Mouse (Mus musculus) ES-E14 (cell line): ENCODE measurements around the gene Cyp26b1. TPM values are rescaled to one million over a fixed set of nuclear protein-coding genes. Genes with fewer than 3 reads are reported as not detected.

ENCODE experiments used
- DNase-seq: peaks from one replicate; pipeline ENCODE4 v3.0.0-alpha.2; 2013; ENCODE audit warnings: low read depth, low spot score
- H3K27ac ChIP-seq: 2 replicates; pipeline ENCODE4 v1.5.1; 2012; ENCODE audit warnings: low read depth, mild to moderate bottlenecking, low read length, moderate library complexity, mixed read lengths; ENCODE audit not compliant: poor library complexity, insufficient read depth, severe bottlenecking
- H3K36me3 ChIP-seq: 2 replicates; pipeline ENCODE4 v1.6.1; 2012; ENCODE audit warnings: mild to moderate bottlenecking, low read length, moderate library complexity, mixed read lengths; ENCODE audit not compliant: control insufficient read depth, poor library complexity, insufficient read depth, severe bottlenecking
- H3K4me1 ChIP-seq, 2 experiments: fragments of 150-350 bp in 1 of 2; sonication (generic) in 1 of 2; 2 replicates each; pipeline ENCODE4 v1.6.1; 2012; ENCODE audit warnings: low read length in 2 of 2, mild to moderate bottlenecking in 1 of 2, mixed read lengths in 1 of 2; ENCODE audit not compliant: control insufficient read depth in 2 of 2, insufficient read depth in 2 of 2, poor library complexity in 1 of 2
- H3K4me3 ChIP-seq, 2 experiments: fragments of 150-350 bp in 1 of 2; sonication (generic) in 1 of 2; 2 replicates each; pipeline ENCODE4 v1.5.1; 2012; ENCODE audit warnings: low read length in 2 of 2, low read depth in 1 of 2, mild to moderate bottlenecking in 1 of 2, mixed read lengths in 1 of 2; ENCODE audit not compliant: insufficient read depth in 1 of 2, poor library complexity in 1 of 2, severe bottlenecking in 1 of 2
- H3K9ac ChIP-seq: 2 replicates; pipeline ENCODE4 v1.6.1; 2012; ENCODE audit warnings: low read depth, mild to moderate bottlenecking, low read length, mixed read lengths; ENCODE audit not compliant: poor library complexity, insufficient read depth, severe bottlenecking
- H3K9me3 ChIP-seq: fragments of 150-350 bp; sonication (generic); 2 replicates; pipeline ENCODE4 v1.6.1; 2012; ENCODE audit warnings: low read depth, mild to moderate bottlenecking, low read length; ENCODE audit not compliant: control insufficient read depth, insufficient read depth
- CHD2 ChIP-seq: IDR thresholded peaks from 2 replicates; pipeline ENCODE4 v1.6.1; 2014; ENCODE audit warnings: mild to moderate bottlenecking, low read depth, low read length, inconsistent platforms
- HCFC1 ChIP-seq: IDR thresholded peaks from 2 replicates; pipeline ENCODE4 v1.6.1; 2012; ENCODE audit warnings: low read length, inconsistent platforms, borderline replicate concordance; ENCODE audit not compliant: insufficient read depth
- MAFK ChIP-seq: IDR thresholded peaks from 2 replicates; pipeline ENCODE4 v1.6.1; 2014; ENCODE audit warnings: mild to moderate bottlenecking, low read depth, low read length, inconsistent platforms; ENCODE audit not compliant: insufficient read depth
- ZC3H11A ChIP-seq: IDR thresholded peaks from 2 replicates; pipeline ENCODE4 v1.6.1; 2012; ENCODE audit warnings: low read depth, mild to moderate bottlenecking, inconsistent platforms, low read length, borderline replicate concordance
- ZNF384 ChIP-seq: IDR thresholded peaks from 2 replicates; pipeline ENCODE4 v1.6.1; 2012; ENCODE audit warnings: low read depth, low read length, inconsistent platforms
- in situ Hi-C, 2 experiments: fragments of 600-800 bp; cut with MboI; formaldehyde crosslinking; loops; one replicate each; pipeline ENCODE4 v1.15.1; 2025; ENCODE audit warnings: low sequenced_read_pairs in 2 of 2, inconsistent platforms in 1 of 2; ENCODE audit not compliant: unreplicated experiment in 2 of 2
- total RNA-seq: library from RNA; depleted of rRNA; stranded (reverse); fragments of 300-350 nt; gene quantifications from 2 replicates; pipeline ENCODE4 v1.2.3, GENCODE M21; 2012

Cyp26b1 gene
- total RNA-seq, 1 experiment = 0.54 TPM

DNA sequence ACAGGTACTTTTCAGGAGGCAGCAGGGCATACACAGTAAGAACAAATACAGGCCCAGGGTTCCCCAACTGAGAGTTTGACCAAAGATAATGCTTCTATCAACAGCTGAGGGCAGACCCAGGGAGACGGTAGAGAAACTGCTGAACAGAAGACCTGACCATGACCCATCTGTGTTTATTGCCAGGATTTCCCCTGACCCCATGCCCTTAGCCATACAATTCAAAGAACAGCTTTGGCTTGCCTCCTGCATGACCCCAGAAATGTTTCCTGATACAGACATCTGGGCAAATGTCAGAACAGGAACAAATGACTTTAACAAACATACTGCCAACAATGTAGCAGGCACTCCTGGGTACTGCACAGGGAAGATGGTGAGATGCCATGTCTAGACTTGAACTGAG is 36.6 kb upstream of the Cyp26b1 start:
- no peak for TF ChIP-seq CHD2
- TF ChIP-seq MAFK = no peak
- TF ChIP-seq ZNF384 = no peak
- TF ChIP-seq ZC3H11A = no peak
- no peak for TF ChIP-seq HCFC1
- no peaks in the 10 kb centered on the region for H3K9me3 ChIP-seq
- in situ Hi-C loops = no loop called here
- no peaks in the 10 kb centered on the region for H3K4me1 ChIP-seq
- H3K27ac ChIP-seq = no peak overlapping the region
- no peaks in the 10 kb centered on the region for H3K36me3 ChIP-seq
- no peak overlapping the region for H3K9ac ChIP-seq
- DNase-seq = no peak
- no peak overlapping the region for H3K4me3 ChIP-seq

DNA sequence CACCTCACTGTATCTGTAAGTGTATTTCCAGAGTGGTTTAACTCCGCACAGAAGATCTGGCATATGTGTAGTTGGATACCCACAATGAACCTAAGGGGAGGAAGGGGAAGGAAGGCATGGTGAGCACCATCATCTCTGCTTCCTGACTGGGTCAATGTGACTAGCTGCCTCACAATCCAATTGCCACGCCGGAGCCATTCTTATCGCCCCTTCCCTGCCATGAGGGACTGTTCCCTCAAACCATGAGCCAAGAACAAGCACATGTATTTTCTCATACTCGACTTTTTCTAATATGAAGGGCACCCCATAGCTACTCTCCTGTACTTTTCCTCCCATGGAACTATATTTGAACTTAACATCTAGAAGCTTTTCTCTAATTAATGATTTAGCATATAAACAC is 35.1 kb upstream of the Cyp26b1 start:
- H3K9ac ChIP-seq = no peak overlapping the region
- H3K4me1 ChIP-seq = no peaks in the 10 kb centered on the region
- H3K9me3 ChIP-seq = no peaks in the 10 kb centered on the region
- H3K27ac ChIP-seq = no peak overlapping the region
- TF ChIP-seq CHD2 (no peak), HCFC1 (no peak), ZC3H11A (no peak), MAFK (no peak), ZNF384 (no peak)
- no peaks in the 10 kb centered on the region for H3K36me3 ChIP-seq
- H3K4me3 ChIP-seq = no peak overlapping the region
- no peak for DNase-seq
- in situ Hi-C loops = no loop called here

DNA sequence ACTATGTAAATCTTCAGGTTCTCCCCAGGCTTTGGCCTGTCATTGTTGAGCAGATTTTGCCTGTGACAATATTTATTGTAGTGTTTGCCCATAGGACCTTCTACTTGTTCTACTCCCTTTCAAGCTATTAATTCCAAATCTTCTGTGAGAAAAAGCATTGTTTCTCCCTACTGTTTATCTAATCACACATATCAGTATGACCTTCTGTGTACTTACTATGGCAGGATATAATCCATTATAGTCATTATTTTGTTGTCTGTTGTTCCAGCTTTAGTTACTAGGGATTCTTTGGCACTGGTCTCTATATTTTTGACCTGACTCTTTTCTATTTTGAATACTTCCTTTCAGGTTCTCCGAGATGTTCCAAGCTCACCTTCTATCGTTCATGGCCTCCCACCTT is 32.7 kb upstream of the Cyp26b1 start:
- DNase-seq = no peak
- Histone ChIP-seq H3K4me3 (no peak overlapping the region), H3K9ac (no peak overlapping the region), H3K9me3 (no peaks in the 10 kb centered on the region), H3K36me3 (no peaks in the 10 kb centered on the region), H3K4me1 (no peaks in the 10 kb centered on the region), H3K27ac (no peak overlapping the region)
- in situ Hi-C loops = no loop called here
- TF ChIP-seq HCFC1 = no peak
- TF ChIP-seq MAFK = no peak
- TF ChIP-seq ZNF384 = no peak
- no peak for TF ChIP-seq CHD2
- TF ChIP-seq ZC3H11A = no peak

DNA sequence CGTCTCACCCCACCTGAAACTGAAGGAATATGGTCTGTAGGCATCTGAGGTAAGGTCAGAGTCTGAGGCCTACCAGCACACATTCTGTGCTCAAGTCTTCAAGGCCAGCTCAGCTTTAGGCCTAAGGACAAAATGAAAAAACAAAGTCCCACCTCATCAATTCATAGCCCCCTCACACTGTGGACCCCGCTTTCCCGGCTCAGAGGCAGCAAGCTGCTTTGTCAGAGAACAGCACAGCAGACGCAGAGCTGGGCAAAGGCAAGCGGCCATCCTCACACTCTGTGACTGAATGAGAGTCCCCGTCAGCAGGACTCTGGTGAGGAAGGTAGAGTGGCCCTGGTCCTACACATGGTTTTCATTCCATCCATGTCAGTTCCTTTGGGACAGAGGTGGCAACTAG is 25.5 kb upstream of the Cyp26b1 start:
- no peak for DNase-seq
- no peaks in the 10 kb centered on the region for H3K9me3 ChIP-seq
- in situ Hi-C loops = no loop called here
- peaks cover 2% of the 10 kb centered on the region; the same call in 1 of the 2 replicates for H3K36me3 ChIP-seq
- H3K27ac ChIP-seq = no peak overlapping the region
- no peak for TF ChIP-seq HCFC1
- no peak for TF ChIP-seq ZNF384
- no peak for TF ChIP-seq MAFK
- TF ChIP-seq ZC3H11A = no peak
- TF ChIP-seq CHD2 = no peak
- no peaks in the 10 kb centered on the region for H3K4me1 ChIP-seq
- H3K9ac ChIP-seq = no peak overlapping the region
- H3K4me3 ChIP-seq = no peak overlapping the region

DNA sequence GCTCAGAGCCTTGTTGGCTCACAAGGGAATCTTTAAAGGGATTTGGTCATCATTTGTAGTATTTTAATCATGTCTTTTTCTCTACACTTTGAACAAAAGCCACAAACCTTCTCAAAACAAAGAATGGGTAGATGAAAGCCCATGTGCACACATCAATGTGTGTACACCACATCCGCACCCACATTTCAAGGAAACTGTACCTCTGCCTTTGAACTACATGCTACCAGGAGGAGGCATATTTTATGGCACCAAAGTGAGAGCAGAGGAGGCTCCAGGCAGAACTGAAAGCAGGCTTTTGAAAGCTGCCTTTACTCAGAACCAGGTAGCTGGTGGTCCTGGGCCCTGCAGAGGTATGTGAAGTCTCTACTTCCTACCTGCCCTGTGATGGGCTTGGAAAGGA is 23.3 kb upstream of the Cyp26b1 start:
- H3K9me3 ChIP-seq = no peaks in the 10 kb centered on the region
- no peak overlapping the region for H3K27ac ChIP-seq
- no peak for TF ChIP-seq ZC3H11A
- no peak for TF ChIP-seq ZNF384
- TF ChIP-seq HCFC1 = no peak
- H3K4me3 ChIP-seq = no peak overlapping the region
- no peak for DNase-seq
- H3K4me1 ChIP-seq = no peaks in the 10 kb centered on the region
- in situ Hi-C loops = no loop called here
- H3K9ac ChIP-seq = no peak overlapping the region
- H3K36me3 ChIP-seq = peaks cover 2% of the 10 kb centered on the region; the same call in 1 of the 2 replicates
